Mouse (Mus musculus): ENCODE measurements at regions not wholly inside any gene's neighbourhood (a gene's known extent, or its start where the extent isn't known, plus 50 kb on each side); places are given as distances from the start of the nearest gene placed in this dataset.

- Histone ChIP-seq H3K27ac (ENCODE audit: insufficient read depth, low read length) (no peak overlapping the region), H3K36me3 (ENCODE audit: control insufficient read depth, insufficient read depth, low read length) (no peaks in the 10 kb centered on the region), H3K4me3 (ENCODE audit: extremely low read depth, insufficient read depth, insufficient read length) (no peak overlapping the region), H3K4me1 (ENCODE audit: control insufficient read depth, insufficient read depth, insufficient read length) (no peaks in the 10 kb centered on the region), H3K27me3 (ENCODE audit: control insufficient read depth, insufficient read depth, low read length) (no peaks in the 10 kb centered on the region)
- 95% methylated on average over 2 of the region's 2 CpGs for WGBS
- no peak for DNase-seq (ENCODE audit: low read depth in 1 of 2, low spot score in 2 of 2)
- TF ChIP-seq POLR2A (IDR thresholded peaks at IDR 0.05; ENCODE audit: low read depth, low read length) = no peak
- no peak for TF ChIP-seq CTCF (IDR thresholded peaks at IDR 0.05; ENCODE audit: extremely low read depth, insufficient read depth, insufficient read length, insufficient replicate concordance)
These were observed 254.3 kb downstream of the Mycn start for GRCm38 (mm10) chr12:12687376-12687775.

GRCm38 (mm10) chr12:12685217-12685522 is 256.5 kb downstream of the Mycn start:
- TF ChIP-seq CTCF (IDR thresholded peaks at IDR 0.05; ENCODE audit: extremely low read depth, insufficient read depth, insufficient read length, insufficient replicate concordance) (no peak), POLR2A (IDR thresholded peaks at IDR 0.05; ENCODE audit: low read depth, low read length) (no peak)
- H3K36me3 ChIP-seq (ENCODE audit: control insufficient read depth, insufficient read depth, low read length) = no peaks in the 10 kb centered on the region
- no peak overlapping the region for H3K4me3 ChIP-seq (ENCODE audit: extremely low read depth, insufficient read depth, insufficient read length)
- H3K27ac ChIP-seq (ENCODE audit: insufficient read depth, low read length) = no peak overlapping the region
- 56% methylated on average over 7 of the region's 7 CpGs for WGBS
- H3K4me1 ChIP-seq (ENCODE audit: control insufficient read depth, insufficient read depth, insufficient read length) = no peaks in the 10 kb centered on the region
- H3K27me3 ChIP-seq (ENCODE audit: control insufficient read depth, insufficient read depth, low read length) = no peaks in the 10 kb centered on the region
- no peak for DNase-seq (ENCODE audit: low read depth in 1 of 2, low spot score in 2 of 2)

- no peak overlapping the region for H3K27ac ChIP-seq (ENCODE audit: insufficient read depth, low read length)
- H3K4me1 ChIP-seq (ENCODE audit: control insufficient read depth, insufficient read depth, insufficient read length) = no peaks in the 10 kb centered on the region
- TF ChIP-seq CTCF (IDR thresholded peaks at IDR 0.05; ENCODE audit: extremely low read depth, insufficient read depth, insufficient read length, insufficient replicate concordance) (no peak), POLR2A (IDR thresholded peaks at IDR 0.05; ENCODE audit: low read depth, low read length) (no peak)
- 46% methylated on average over 16 of the region's 16 CpGs for WGBS
- DNase-seq (ENCODE audit: low read depth in 1 of 2, low spot score in 2 of 2) = no peak
- H3K4me3 ChIP-seq (ENCODE audit: extremely low read depth, insufficient read depth, insufficient read length) = no peak overlapping the region
- no peaks in the 10 kb centered on the region for H3K36me3 ChIP-seq (ENCODE audit: control insufficient read depth, insufficient read depth, low read length)
- no peaks in the 10 kb centered on the region for H3K27me3 ChIP-seq (ENCODE audit: control insufficient read depth, insufficient read depth, low read length)
These were observed 257.1 kb downstream of the Mycn start for GRCm38 (mm10) chr12:12684481-12685216.

- 31% methylated on average over 10 of the region's 10 CpGs for WGBS
- H3K4me1 ChIP-seq (ENCODE audit: control insufficient read depth, insufficient read depth, insufficient read length) = no peaks in the 10 kb centered on the region
- no peaks in the 10 kb centered on the region for H3K27me3 ChIP-seq (ENCODE audit: control insufficient read depth, insufficient read depth, low read length)
- TF ChIP-seq POLR2A (IDR thresholded peaks at IDR 0.05; ENCODE audit: low read depth, low read length) (no peak), CTCF (IDR thresholded peaks at IDR 0.05; ENCODE audit: extremely low read depth, insufficient read depth, insufficient read length, insufficient replicate concordance) (no peak)
- no peaks in the 10 kb centered on the region for H3K36me3 ChIP-seq (ENCODE audit: control insufficient read depth, insufficient read depth, low read length)
- DNase-seq (ENCODE audit: low read depth in 1 of 2, low spot score in 2 of 2) = no peak
- no peak overlapping the region for H3K27ac ChIP-seq (ENCODE audit: insufficient read depth, low read length)
- no peak overlapping the region for H3K4me3 ChIP-seq (ENCODE audit: extremely low read depth, insufficient read depth, insufficient read length)
These were observed 257.8 kb downstream of the Mycn start for GRCm38 (mm10) chr12:12683733-12684470.

GRCm38 (mm10) chr12:12681101-12681500 is 260.6 kb downstream of the Mycn start:
- Histone ChIP-seq H3K36me3 (ENCODE audit: control insufficient read depth, insufficient read depth, low read length) (no peaks in the 10 kb centered on the region), H3K27me3 (ENCODE audit: control insufficient read depth, insufficient read depth, low read length) (no peaks in the 10 kb centered on the region), H3K4me1 (ENCODE audit: control insufficient read depth, insufficient read depth, insufficient read length) (no peaks in the 10 kb centered on the region), H3K27ac (ENCODE audit: insufficient read depth, low read length) (no peak overlapping the region), H3K4me3 (ENCODE audit: extremely low read depth, insufficient read depth, insufficient read length) (no peak overlapping the region)
- TF ChIP-seq POLR2A (IDR thresholded peaks at IDR 0.05; ENCODE audit: low read depth, low read length) = no peak
- WGBS = 62% methylated on average over 6 of the region's 6 CpGs
- no peak for DNase-seq (ENCODE audit: low read depth in 1 of 2, low spot score in 2 of 2)

GRCm38 (mm10) chr12:12680371-12680921 is 261.3 kb downstream of the Mycn start:
- Histone ChIP-seq H3K4me1 (ENCODE audit: control insufficient read depth, insufficient read depth, insufficient read length) (no peaks in the 10 kb centered on the region), H3K36me3 (ENCODE audit: control insufficient read depth, insufficient read depth, low read length) (no peaks in the 10 kb centered on the region), H3K27me3 (ENCODE audit: control insufficient read depth, insufficient read depth, low read length) (no peaks in the 10 kb centered on the region), H3K27ac (ENCODE audit: insufficient read depth, low read length) (no peak overlapping the region), H3K4me3 (ENCODE audit: extremely low read depth, insufficient read depth, insufficient read length) (no peak overlapping the region)
- no peak for DNase-seq (ENCODE audit: low read depth in 1 of 2, low spot score in 2 of 2)
- no peak for TF ChIP-seq POLR2A (IDR thresholded peaks at IDR 0.05; ENCODE audit: low read depth, low read length)
- TF ChIP-seq CTCF (IDR thresholded peaks at IDR 0.05; ENCODE audit: extremely low read depth, insufficient read depth, insufficient read length, insufficient replicate concordance) = no peak
- 68% methylated on average over 14 of the region's 14 CpGs for WGBS

GRCm38 (mm10) chr12:12676676-12677075 is 265.0 kb downstream of the Mycn start:
- Histone ChIP-seq H3K36me3 (ENCODE audit: control insufficient read depth, insufficient read depth, low read length) (no peaks in the 10 kb centered on the region), H3K27me3 (ENCODE audit: control insufficient read depth, insufficient read depth, low read length) (no peaks in the 10 kb centered on the region), H3K4me3 (ENCODE audit: extremely low read depth, insufficient read depth, insufficient read length) (no peak overlapping the region), H3K27ac (ENCODE audit: insufficient read depth, low read length) (no peak overlapping the region), H3K4me1 (ENCODE audit: control insufficient read depth, insufficient read depth, insufficient read length) (no peaks in the 10 kb centered on the region)
- no peak for DNase-seq (ENCODE audit: low read depth in 1 of 2, low spot score in 2 of 2)
- TF ChIP-seq CTCF (IDR thresholded peaks at IDR 0.05; ENCODE audit: extremely low read depth, insufficient read depth, insufficient read length, insufficient replicate concordance) (no peak), POLR2A (IDR thresholded peaks at IDR 0.05; ENCODE audit: low read depth, low read length) (no peak)
- whole genome bisulfite sequencing = 86% methylated on average over 9 of the region's 9 CpGs

Data from spleen, adult 2 months (tissue).